Mouse (Mus musculus): ENCODE data around the gene Osbp2. TPM values are rescaled to one million over a fixed set of nuclear protein-coding genes. Genes with fewer than 3 reads are reported as not detected.
A peak's percentile ranks its signal among the peaks of the same experiment; 100 is the strongest.

The Osbp2 gene
- total RNA-seq, 1 experiment, result 0.27 TPM

DNA sequence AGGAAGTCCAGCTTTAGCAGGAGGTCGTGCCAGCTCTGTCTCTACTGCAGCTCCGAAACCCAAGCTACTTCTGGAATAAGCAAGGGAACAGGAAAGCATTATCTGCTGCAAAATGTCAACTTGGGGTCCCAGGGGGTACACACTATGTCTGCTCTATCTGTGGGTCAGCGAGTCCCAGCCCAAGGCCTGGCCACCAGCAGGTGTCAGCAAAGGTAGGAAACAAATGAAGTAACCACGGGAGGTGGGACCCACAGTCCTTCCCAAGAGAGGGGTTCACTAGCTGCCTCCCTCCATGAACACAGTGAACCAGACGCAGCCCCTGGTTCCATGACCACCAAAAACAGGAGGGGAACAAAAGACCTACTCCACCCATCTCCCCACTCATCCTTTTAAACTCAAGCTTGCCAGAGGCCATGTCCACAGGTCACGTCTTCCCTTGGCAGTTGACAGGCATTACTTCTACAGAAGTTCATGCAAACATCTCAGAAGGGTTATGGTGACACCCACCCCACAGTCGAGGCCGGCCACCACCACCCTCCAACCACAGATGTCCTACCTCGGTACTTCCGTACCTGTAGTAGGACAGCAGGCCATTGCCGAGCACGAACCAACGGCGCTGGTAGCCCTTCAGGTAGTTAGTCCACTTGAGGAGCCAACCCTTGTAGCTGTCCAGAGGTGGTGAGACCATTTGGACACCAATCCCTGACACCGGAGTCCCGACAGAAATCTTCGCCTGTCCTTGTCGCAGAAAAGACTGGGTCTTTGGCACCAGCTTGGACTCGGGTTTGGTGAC is 846 bp downstream of the Osbp2 start:
- DNase-seq (ENCODE audit: low read depth, low spot score), result no peak
- Histone ChIP-seq H3K4me1 (ENCODE audit: control insufficient read depth in 2 of 2, insufficient read depth in 2 of 2, low read length in 2 of 2, poor library complexity in 1 of 2) (peaks cover 0 to 2% of the 10 kb centered on the region in 2 experiments; a peak in 1 of 4 replicates), H3K36me3 (ENCODE audit: control insufficient read depth, insufficient read depth, low read length, poor library complexity, severe bottlenecking) (no peaks in the 10 kb centered on the region), H3K9me3 (ENCODE audit: control insufficient read depth, insufficient read depth, low read depth, low read length) (no peaks in the 10 kb centered on the region), H3K4me3 (ENCODE audit: insufficient read depth in 1 of 2, low read depth in 1 of 2, low read length in 2 of 2, poor library complexity in 1 of 2, severe bottlenecking in 1 of 2) (peak overlapping the region in 1 of 2 experiments; percentile 78; a peak in 1 of 4 replicates), H3K27ac (ENCODE audit: insufficient read depth, low read depth, low read length, poor library complexity, severe bottlenecking) (no peak overlapping the region), H3K9ac (ENCODE audit: insufficient read depth, low read depth, low read length, poor library complexity, severe bottlenecking) (no peak overlapping the region)
- in situ Hi-C loops (cut with MboI; ENCODE audit: low sequenced_read_pairs in 2 of 2, unreplicated experiment in 2 of 2), result no loop called here
- TF ChIP-seq ZNF384 (IDR thresholded peaks at IDR 0.05; ENCODE audit: low read depth, low read length), result no peak

DNA sequence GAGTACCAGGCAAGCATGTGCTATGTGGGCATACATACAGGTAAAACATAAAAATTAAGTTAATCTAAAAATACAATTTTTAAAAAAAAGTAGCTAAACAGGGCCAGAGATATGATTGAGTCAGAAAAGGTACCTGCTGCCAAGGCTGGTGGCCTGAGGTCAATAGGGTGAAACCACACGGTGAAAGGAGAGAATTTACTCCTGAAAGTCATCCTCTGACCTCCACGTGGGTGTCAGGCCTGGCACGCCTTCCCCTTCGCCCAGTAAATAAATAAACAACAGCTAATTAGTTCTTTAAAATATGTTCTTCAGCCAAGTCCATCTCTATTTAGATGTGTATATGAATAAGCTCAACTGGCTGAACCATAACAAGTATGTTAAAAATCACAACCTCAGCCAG is 3.3 kb downstream of the Osbp2 start:
- no peaks in the 10 kb centered on the region for H3K9me3 ChIP-seq (ENCODE audit: control insufficient read depth, insufficient read depth, low read depth, low read length)
- DNase-seq (ENCODE audit: low read depth, low spot score), result no peak
- H3K4me1 ChIP-seq (ENCODE audit: control insufficient read depth in 2 of 2, insufficient read depth in 2 of 2, low read length in 2 of 2, poor library complexity in 1 of 2), result no peaks in the 10 kb centered on the region; a peak in 1 of 4 replicates
- no peaks in the 10 kb centered on the region for H3K36me3 ChIP-seq (ENCODE audit: control insufficient read depth, insufficient read depth, low read length, poor library complexity, severe bottlenecking)
- no peak overlapping the region for H3K4me3 ChIP-seq (ENCODE audit: insufficient read depth in 1 of 2, low read depth in 1 of 2, low read length in 2 of 2, poor library complexity in 1 of 2, severe bottlenecking in 1 of 2)
- no peak overlapping the region for H3K27ac ChIP-seq (ENCODE audit: insufficient read depth, low read depth, low read length, poor library complexity, severe bottlenecking)
- in situ Hi-C loops (cut with MboI; ENCODE audit: low sequenced_read_pairs in 2 of 2, unreplicated experiment in 2 of 2), result no loop called here
- TF ChIP-seq HCFC1 (IDR thresholded peaks at IDR 0.05; ENCODE audit: borderline replicate concordance, insufficient read depth, low read length), result no peak
- no peak for TF ChIP-seq MAFK (IDR thresholded peaks at IDR 0.05; ENCODE audit: insufficient read depth, low read depth, low read length)
- TF ChIP-seq ZNF384 (IDR thresholded peaks at IDR 0.05; ENCODE audit: low read depth, low read length), result no peak
- H3K9ac ChIP-seq (ENCODE audit: insufficient read depth, low read depth, low read length, poor library complexity, severe bottlenecking), result no peak overlapping the region

DNA sequence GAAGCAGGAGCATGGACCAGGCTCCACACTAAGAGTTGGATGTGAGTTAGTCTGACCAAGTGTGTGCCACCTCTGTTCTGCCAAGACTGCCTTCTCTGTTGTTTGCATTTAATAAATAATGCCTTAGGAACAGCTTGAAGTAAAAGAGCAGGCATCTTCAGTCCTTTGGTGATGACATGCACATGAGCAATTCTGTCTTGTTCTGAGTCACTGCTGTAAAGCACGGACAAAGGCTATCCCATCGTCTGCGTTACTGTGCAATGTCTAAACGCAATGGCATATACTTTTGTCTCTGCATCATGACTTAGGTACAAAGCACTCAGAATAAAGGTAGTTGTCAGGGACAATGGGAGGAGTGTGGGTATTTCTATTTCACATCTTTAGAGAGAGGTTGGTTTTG is 3.9 kb downstream of the Osbp2 start:
- no peak for DNase-seq (ENCODE audit: low read depth, low spot score)
- no peaks in the 10 kb centered on the region for H3K36me3 ChIP-seq (ENCODE audit: control insufficient read depth, insufficient read depth, low read length, poor library complexity, severe bottlenecking)
- H3K4me3 ChIP-seq (ENCODE audit: insufficient read depth in 1 of 2, low read depth in 1 of 2, low read length in 2 of 2, poor library complexity in 1 of 2, severe bottlenecking in 1 of 2), result no peak overlapping the region
- in situ Hi-C loops (cut with MboI; ENCODE audit: low sequenced_read_pairs in 2 of 2, unreplicated experiment in 2 of 2), result no loop called here
- H3K9me3 ChIP-seq (ENCODE audit: control insufficient read depth, insufficient read depth, low read depth, low read length), result no peaks in the 10 kb centered on the region
- H3K4me1 ChIP-seq (ENCODE audit: control insufficient read depth in 2 of 2, insufficient read depth in 2 of 2, low read length in 2 of 2, poor library complexity in 1 of 2), result no peaks in the 10 kb centered on the region; a peak in 1 of 4 replicates
- H3K27ac ChIP-seq (ENCODE audit: insufficient read depth, low read depth, low read length, poor library complexity, severe bottlenecking), result no peak overlapping the region
- H3K9ac ChIP-seq (ENCODE audit: insufficient read depth, low read depth, low read length, poor library complexity, severe bottlenecking), result no peak overlapping the region
- no peak for TF ChIP-seq CHD2 (IDR thresholded peaks at IDR 0.05; ENCODE audit: low read depth, low read length)
- no peak for TF ChIP-seq HCFC1 (IDR thresholded peaks at IDR 0.05; ENCODE audit: borderline replicate concordance, insufficient read depth, low read length)
- no peak for TF ChIP-seq MAFK (IDR thresholded peaks at IDR 0.05; ENCODE audit: insufficient read depth, low read depth, low read length)
- no peak for TF ChIP-seq ZC3H11A (IDR thresholded peaks at IDR 0.05; ENCODE audit: borderline replicate concordance, low read depth, low read length)
- no peak for TF ChIP-seq ZNF384 (IDR thresholded peaks at IDR 0.05; ENCODE audit: low read depth, low read length)

DNA sequence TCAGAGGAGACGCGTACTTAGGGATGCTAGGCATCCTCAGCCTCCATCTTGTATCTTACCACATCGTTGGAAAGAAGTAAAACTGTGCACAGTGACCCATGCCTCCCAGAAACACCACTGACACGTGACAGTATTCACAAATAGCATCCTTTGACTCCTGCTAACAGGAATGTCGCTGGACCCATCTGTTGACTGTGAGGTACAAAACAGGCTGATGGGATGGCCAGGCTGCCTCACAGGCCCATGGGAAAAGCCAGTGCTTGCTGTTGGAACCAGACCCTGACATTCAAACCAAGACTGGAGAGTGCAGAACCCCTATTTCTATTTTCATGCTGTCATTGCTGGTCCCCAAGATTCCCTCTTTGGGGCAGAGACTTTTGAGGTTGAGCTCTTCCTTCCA is 5.8 kb downstream of the Osbp2 start:
- in situ Hi-C loops (cut with MboI; ENCODE audit: low sequenced_read_pairs in 2 of 2, unreplicated experiment in 2 of 2), result no loop called here
- no peaks in the 10 kb centered on the region; a peak in 1 of 4 replicates for H3K4me1 ChIP-seq (ENCODE audit: control insufficient read depth in 2 of 2, insufficient read depth in 2 of 2, low read length in 2 of 2, poor library complexity in 1 of 2)
- no peak for TF ChIP-seq MAFK (IDR thresholded peaks at IDR 0.05; ENCODE audit: insufficient read depth, low read depth, low read length)
- TF ChIP-seq CHD2 (IDR thresholded peaks at IDR 0.05; ENCODE audit: low read depth, low read length), result no peak
- TF ChIP-seq ZC3H11A (IDR thresholded peaks at IDR 0.05; ENCODE audit: borderline replicate concordance, low read depth, low read length), result no peak
- no peak for TF ChIP-seq HCFC1 (IDR thresholded peaks at IDR 0.05; ENCODE audit: borderline replicate concordance, insufficient read depth, low read length)

DNA sequence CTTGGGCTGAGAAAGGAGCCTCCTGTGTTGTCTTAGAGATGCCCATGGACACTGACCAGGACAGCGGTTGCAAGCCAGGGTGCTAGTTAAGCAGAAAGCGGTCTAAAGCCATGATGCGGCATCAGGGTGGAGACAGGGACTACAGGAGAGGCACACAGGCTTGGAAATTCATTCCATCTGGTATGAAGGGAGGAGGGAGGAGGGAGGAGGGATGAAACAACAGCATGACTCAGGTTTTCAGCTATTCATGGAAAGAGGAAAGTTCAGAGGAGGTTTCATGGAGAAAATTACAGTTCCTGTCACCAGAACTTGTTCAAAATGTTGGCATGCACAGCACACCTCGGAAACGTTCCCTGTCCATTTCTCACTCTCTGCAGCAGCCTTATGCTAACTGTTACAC is 7.9 kb downstream of the Osbp2 start:
- DNase-seq (ENCODE audit: low read depth, low spot score), result no peak
- Histone ChIP-seq H3K27ac (ENCODE audit: insufficient read depth, low read depth, low read length, poor library complexity, severe bottlenecking) (no peak overlapping the region), H3K9me3 (ENCODE audit: control insufficient read depth, insufficient read depth, low read depth, low read length) (no peaks in the 10 kb centered on the region), H3K4me3 (ENCODE audit: insufficient read depth in 1 of 2, low read depth in 1 of 2, low read length in 2 of 2, poor library complexity in 1 of 2, severe bottlenecking in 1 of 2) (no peak overlapping the region), H3K36me3 (ENCODE audit: control insufficient read depth, insufficient read depth, low read length, poor library complexity, severe bottlenecking) (no peaks in the 10 kb centered on the region), H3K9ac (ENCODE audit: insufficient read depth, low read depth, low read length, poor library complexity, severe bottlenecking) (no peak overlapping the region), H3K4me1 (ENCODE audit: control insufficient read depth in 2 of 2, insufficient read depth in 2 of 2, low read length in 2 of 2, poor library complexity in 1 of 2) (peaks cover 0 to 4% of the 10 kb centered on the region in 2 experiments; a peak in 1 of 4 replicates)
- TF ChIP-seq ZNF384 (IDR thresholded peaks at IDR 0.05; ENCODE audit: low read depth, low read length) (no peak), MAFK (IDR thresholded peaks at IDR 0.05; ENCODE audit: insufficient read depth, low read depth, low read length) (no peak), CHD2 (IDR thresholded peaks at IDR 0.05; ENCODE audit: low read depth, low read length) (no peak), HCFC1 (IDR thresholded peaks at IDR 0.05; ENCODE audit: borderline replicate concordance, insufficient read depth, low read length) (no peak), ZC3H11A (IDR thresholded peaks at IDR 0.05; ENCODE audit: borderline replicate concordance, low read depth, low read length) (no peak)
- in situ Hi-C loops (cut with MboI; ENCODE audit: low sequenced_read_pairs in 2 of 2, unreplicated experiment in 2 of 2), result no loop called here

More for the DNA sequence above, 5.8 kb downstream of the Osbp2 start:
- Histone ChIP-seq H3K27ac (ENCODE audit: insufficient read depth, low read depth, low read length, poor library complexity, severe bottlenecking) (no peak overlapping the region; the same call in 1 of the 2 replicates), H3K36me3 (ENCODE audit: control insufficient read depth, insufficient read depth, low read length, poor library complexity, severe bottlenecking) (no peaks in the 10 kb centered on the region), H3K9me3 (ENCODE audit: control insufficient read depth, insufficient read depth, low read depth, low read length) (no peaks in the 10 kb centered on the region), H3K9ac (ENCODE audit: insufficient read depth, low read depth, low read length, poor library complexity, severe bottlenecking) (no peak overlapping the region), H3K4me3 (ENCODE audit: insufficient read depth in 1 of 2, low read depth in 1 of 2, low read length in 2 of 2, poor library complexity in 1 of 2, severe bottlenecking in 1 of 2) (no peak overlapping the region)
- DNase-seq (ENCODE audit: low read depth, low spot score), result no peak

Measured in ES-E14 (cell line).